ENCODE assay signal across 8 mouse cellular contexts in the genomic region with DNA sequence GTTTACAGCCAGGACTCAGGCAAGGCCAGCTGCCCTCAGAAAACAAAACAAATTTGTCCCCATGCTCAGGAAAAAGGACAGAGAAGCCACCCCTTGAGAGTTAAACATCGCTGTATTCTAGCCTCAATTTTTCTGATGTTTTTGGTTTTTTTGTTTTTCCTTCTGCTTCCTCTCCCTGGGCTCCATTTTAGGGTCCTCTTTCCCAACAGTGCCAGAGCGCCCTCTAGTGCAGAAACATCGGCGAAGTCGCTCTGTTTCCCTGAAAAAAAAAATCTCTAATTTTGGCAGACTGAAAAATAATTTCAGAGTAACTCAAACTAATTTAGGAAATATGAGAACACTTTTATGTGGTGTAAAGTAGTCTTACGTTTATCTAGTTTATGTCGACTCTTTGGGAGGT. TPM values are rescaled to one million over a fixed set of nuclear protein-coding genes. Genes with fewer than 3 reads are reported as not detected.
DNase-seq lines count a peak whose midpoint lies in the region; ATAC-seq lines count a peak whose summit lies in the region.

No protein-coding gene starts in this region.

- no peak overlapping the region for H3K4me3 ChIP-seq in embryonic facial prominence, embryonic 10.5 days
- H3K4me3 ChIP-seq in limb, embryonic 12.5 days (replicated peaks): no peak overlapping the region
- no peak overlapping the region for H3K4me3 ChIP-seq in neural tube, embryonic 15.5 days (replicated peaks)

- H3K27ac ChIP-seq in embryonic facial prominence, embryonic 10.5 days (replicated peaks): no peak overlapping the region; the same call in 1 of the 2 replicates
- H3K27ac ChIP-seq in limb, embryonic 12.5 days: no peak overlapping the region
- H3K27ac ChIP-seq in neural tube, embryonic 15.5 days (replicated peaks): no peak overlapping the region

- no peaks in the 10 kb centered on the region for H3K9me3 ChIP-seq in embryonic facial prominence, embryonic 10.5 days
- H3K9me3 ChIP-seq in limb, embryonic 12.5 days: no peaks in the 10 kb centered on the region
- no peaks in the 10 kb centered on the region for H3K9me3 ChIP-seq in neural tube, embryonic 15.5 days (replicated peaks)

- ATAC-seq in limb, embryonic 12.5 days (ENCODE audit: insufficient number of reproducible peaks, insufficient read depth, low FRiP score, low TSS enrichment, low read depth): no peak
- ATAC-seq in neural tube, embryonic 15.5 days (ENCODE audit: low FRiP score): no peak

- DNase-seq in kidney, adult 18-20 months: peak; percentile 48
- no peak for DNase-seq in kidney, adult 11 months
- peak; percentile 76 for DNase-seq in adrenal gland, postnatal 25 days
- DNase-seq in embryonic facial prominence, embryonic 10.5 days (ENCODE audit: low spot score): peak; percentile 72
- DNase-seq in induced T-regulatory cell, adult 2 months (ENCODE audit: low read depth): peak; percentile 53
- peak; percentile 29 for DNase-seq in urinary bladder, adult 2 months (ENCODE audit: low spot score)

- H3K36me3 ChIP-seq in embryonic facial prominence, embryonic 10.5 days (replicated peaks): no peaks in the 10 kb centered on the region
- H3K36me3 ChIP-seq in limb, embryonic 12.5 days: no peaks in the 10 kb centered on the region
- H3K36me3 ChIP-seq in neural tube, embryonic 15.5 days: no peaks in the 10 kb centered on the region

- H3K27me3 ChIP-seq in embryonic facial prominence, embryonic 10.5 days (replicated peaks; ENCODE audit: low read depth, poor library complexity, severe bottlenecking): no peaks in the 10 kb centered on the region
- H3K27me3 ChIP-seq in limb, embryonic 12.5 days: no peaks in the 10 kb centered on the region
- H3K27me3 ChIP-seq in neural tube, embryonic 15.5 days (replicated peaks): no peaks in the 10 kb centered on the region

- H3K4me2 ChIP-seq in limb, embryonic 12.5 days: peak overlapping the region; percentile 17; the same call in 1 of the 2 replicates
- peak overlapping the region; percentile 26; the same call in 1 of the 2 replicates for H3K4me2 ChIP-seq in neural tube, embryonic 15.5 days

- 0 out of 2 replicates have a peak, but pooled peaks cover 6% of the 10 kb centered on the region for H3K4me1 ChIP-seq in embryonic facial prominence, embryonic 10.5 days
- peaks cover 16% of the 10 kb centered on the region for H3K4me1 ChIP-seq in limb, embryonic 12.5 days (replicated peaks)
- H3K4me1 ChIP-seq in neural tube, embryonic 15.5 days: peaks cover 6% of the 10 kb centered on the region

- WGBS in embryonic facial prominence, embryonic 10.5 days: 5% methylated on average over 7 of the region's 7 CpGs
- 4% methylated on average over 7 of the region's 7 CpGs for WGBS in limb, embryonic 12.5 days
- WGBS in neural tube, embryonic 15.5 days: 4% methylated on average over 7 of the region's 7 CpGs

- H3K9ac ChIP-seq in limb, embryonic 12.5 days (replicated peaks): no peak overlapping the region
- no peak overlapping the region for H3K9ac ChIP-seq in neural tube, embryonic 15.5 days (replicated peaks)

RNA-seq across cellular contexts. Expression of a gene that starts 44.7 kb away (rescaled TPM):
- total RNA-seq in adrenal gland, postnatal 25 days (2021): 1.9 TPM in 1 of 2 replicates, not detected in the other
- 0.05 and 0.06 TPM in 2 replicates for polyA plus RNA-seq in embryonic facial prominence, embryonic 10.5 days (2016; fragmentation: Nextera tagmentation; extraction: Ambion mirVana)
- polyA plus RNA-seq in limb, embryonic 12.5 days (2016; fragmentation: Nextera tagmentation; extraction: Ambion mirVana): 0.08 TPM in 1 of 2 replicates, not detected in the other
- polyA plus RNA-seq in neural tube, embryonic 15.5 days (2015; fragmentation: Nextera tagmentation; extraction: Ambion mirVana): 0.18 and 0.28 TPM in 2 replicates
- 1.7 and 2.2 TPM in 2 replicates for polyA plus RNA-seq in urinary bladder, adult 2 months (2012; rRNA removed)

RNA-seq across cellular contexts. Expression of a gene that starts 44.8 kb away (rescaled TPM):
- 2.3 TPM in 1 of 2 replicates, not detected in the other for total RNA-seq in adrenal gland, postnatal 25 days (2021)
- polyA plus RNA-seq in embryonic facial prominence, embryonic 10.5 days (2016; fragmentation: Nextera tagmentation; extraction: Ambion mirVana): 0.06 and 0.11 TPM in 2 replicates
- 0.12 TPM in 1 of 2 replicates, not detected in the other for polyA plus RNA-seq in limb, embryonic 12.5 days (2016; fragmentation: Nextera tagmentation; extraction: Ambion mirVana)
- 0.17 TPM in 1 of 2 replicates, not detected in the other for polyA plus RNA-seq in neural tube, embryonic 15.5 days (2015; fragmentation: Nextera tagmentation; extraction: Ambion mirVana)
- polyA plus RNA-seq in urinary bladder, adult 2 months (2012; rRNA removed): 1.3 TPM in 2 replicates

RNA-seq across cellular contexts. Expression of a gene that starts 52.5 kb away (rescaled TPM):
- 37.8 and 41.9 TPM in 2 replicates for total RNA-seq in adrenal gland, postnatal 25 days (2021)
- polyA plus RNA-seq in embryonic facial prominence, embryonic 10.5 days (2016; fragmentation: Nextera tagmentation; extraction: Ambion mirVana): 4.3 and 5.4 TPM in 2 replicates
- 7.9 and 9.3 TPM in 2 replicates for polyA plus RNA-seq in limb, embryonic 12.5 days (2016; fragmentation: Nextera tagmentation; extraction: Ambion mirVana)
- 8.9 and 10.2 TPM in 2 replicates for polyA plus RNA-seq in neural tube, embryonic 15.5 days (2015; fragmentation: Nextera tagmentation; extraction: Ambion mirVana)
- 40.1 and 44.2 TPM in 2 replicates for polyA plus RNA-seq in urinary bladder, adult 2 months (2012; rRNA removed)
